Mouse (Mus musculus) 3T3-L1 (cell line): ENCODE data around the gene Tlk1.
A peak's percentile ranks its signal among the peaks of the same experiment; 100 is the strongest.
"Not testable (repeated sequence)": the region's sequence is repeated elsewhere in the genome, so short reads cannot be mapped to it uniquely, and the experiment has no call there.

Source experiments
- DNase-seq: peaks from one replicate; pipeline ENCODE4 v3.0.0-alpha.2; 2015; ENCODE audit warnings: low read depth, low spot score

Gene Tlk1

DNA sequence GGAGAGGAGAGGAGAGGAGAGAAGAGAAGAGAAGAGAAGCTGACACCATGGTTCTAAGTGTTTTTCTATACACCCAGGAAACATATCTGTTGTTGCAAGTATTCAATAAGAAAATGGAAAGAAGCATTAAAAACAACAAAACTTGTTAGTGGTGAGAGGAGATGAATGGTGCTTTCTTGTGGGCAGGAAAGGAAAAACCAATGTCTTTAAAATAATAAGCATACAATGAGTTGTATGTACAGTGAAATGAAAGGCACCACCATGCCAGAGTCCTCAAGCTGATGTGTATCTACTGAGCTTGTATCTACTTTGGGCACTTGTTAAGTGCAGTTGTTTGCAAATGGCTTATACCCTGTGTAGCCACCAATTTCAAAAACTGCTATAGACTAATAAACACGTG, 7.7 kb upstream of the Tlk1 start:
- DNase-seq, result no peak

DNA sequence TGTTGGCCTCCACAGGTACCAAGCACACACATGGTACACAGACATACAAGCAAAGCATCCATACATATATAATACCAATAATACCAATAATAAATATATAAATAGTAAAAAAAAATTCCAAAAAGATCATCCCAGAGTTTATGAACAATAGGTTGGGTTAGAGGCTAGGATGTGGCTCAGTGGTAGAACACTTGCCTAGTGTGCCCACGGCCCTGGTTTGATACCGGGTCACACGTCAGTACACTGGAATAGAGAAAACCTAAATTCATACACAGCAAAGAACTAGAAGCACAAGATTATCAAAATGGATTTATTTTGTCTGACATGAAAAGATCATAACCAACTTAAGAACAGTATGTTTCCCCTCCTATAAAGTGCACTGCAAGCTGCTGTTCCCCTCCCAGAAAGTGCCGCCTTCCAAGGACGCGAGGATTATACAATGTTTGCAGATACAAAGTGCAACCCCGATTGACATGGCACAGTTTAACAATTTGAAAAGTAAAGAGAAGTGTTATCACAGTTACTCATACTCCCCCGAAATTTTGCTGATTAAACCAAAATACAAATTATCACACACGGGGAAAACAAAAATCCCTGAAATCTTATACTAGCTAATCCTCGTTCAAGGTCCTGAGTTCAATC, 6.3 kb upstream of the Tlk1 start:
- no peak for DNase-seq

DNA sequence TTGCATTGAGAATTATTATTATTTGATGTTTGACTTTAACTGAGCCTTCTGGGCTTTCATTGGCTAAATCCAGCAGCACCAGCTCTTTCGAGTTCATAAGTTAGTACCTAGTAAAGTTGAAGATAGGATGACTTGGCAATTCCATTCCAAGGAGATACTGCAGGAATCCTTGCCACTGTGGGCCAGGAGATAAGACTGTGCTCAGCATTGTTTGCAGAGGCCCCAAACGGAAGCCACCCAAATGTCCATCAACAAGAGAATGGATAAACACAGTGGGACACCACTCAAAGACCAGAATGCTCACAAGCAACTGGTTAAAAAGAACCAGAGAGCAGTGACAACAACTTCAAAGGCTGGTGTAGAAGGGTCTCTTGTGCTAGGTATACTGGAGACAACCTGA, 5.2 kb upstream of the Tlk1 start:
- DNase-seq, result no peak

DNA sequence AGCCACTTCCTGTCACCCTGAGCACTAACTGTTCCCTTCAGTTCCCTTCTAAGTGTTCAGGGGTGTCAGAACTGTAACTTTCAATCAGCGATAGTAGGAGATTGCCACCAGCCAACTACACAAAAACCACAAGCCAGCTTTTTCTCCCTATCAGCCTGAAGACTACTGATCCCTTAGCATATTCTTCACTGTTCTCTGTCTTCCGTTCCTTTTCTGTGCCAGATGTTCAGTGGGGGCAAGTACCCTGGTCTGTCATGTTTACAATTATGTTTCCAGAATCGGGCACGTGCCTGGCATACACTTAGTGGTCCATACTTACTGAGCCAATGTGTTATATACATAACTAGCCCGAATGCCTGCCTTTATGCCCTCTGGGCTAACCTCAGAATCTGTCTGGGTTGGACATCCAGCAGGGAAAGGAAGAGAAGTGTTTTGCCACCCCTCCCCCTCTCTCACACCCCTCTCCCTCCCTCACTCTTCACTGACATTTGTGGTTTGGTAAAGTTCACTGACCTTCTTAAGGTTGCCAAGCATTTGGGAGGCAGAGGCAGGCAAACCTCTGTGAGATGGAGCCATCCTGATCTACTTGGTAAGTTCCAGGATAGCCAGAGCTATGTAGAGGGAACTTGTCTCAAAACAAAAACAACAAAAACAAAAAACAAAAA, 4.5 kb upstream of the Tlk1 start:
- no peak for DNase-seq

DNA sequence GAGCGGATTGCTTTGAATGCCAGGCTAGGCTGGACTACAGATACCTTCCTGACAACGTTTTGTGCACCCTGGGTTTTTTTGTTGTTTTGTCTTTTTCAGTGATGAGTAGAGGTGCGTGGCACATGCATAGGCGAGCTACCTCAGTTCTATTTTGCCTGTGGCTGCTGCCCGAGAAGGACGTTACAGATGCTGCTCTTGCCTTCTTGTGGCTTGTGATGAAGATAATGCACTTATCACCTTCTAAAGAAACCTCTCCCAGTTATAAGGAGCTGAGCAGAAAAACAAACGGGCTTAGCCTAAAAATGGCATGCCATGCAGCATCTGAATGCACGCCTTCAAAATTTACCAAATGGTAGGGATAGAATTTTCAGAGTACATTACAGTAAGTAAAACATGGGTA, 2.3 kb upstream of the Tlk1 start:
- DNase-seq, result no peak

DNA sequence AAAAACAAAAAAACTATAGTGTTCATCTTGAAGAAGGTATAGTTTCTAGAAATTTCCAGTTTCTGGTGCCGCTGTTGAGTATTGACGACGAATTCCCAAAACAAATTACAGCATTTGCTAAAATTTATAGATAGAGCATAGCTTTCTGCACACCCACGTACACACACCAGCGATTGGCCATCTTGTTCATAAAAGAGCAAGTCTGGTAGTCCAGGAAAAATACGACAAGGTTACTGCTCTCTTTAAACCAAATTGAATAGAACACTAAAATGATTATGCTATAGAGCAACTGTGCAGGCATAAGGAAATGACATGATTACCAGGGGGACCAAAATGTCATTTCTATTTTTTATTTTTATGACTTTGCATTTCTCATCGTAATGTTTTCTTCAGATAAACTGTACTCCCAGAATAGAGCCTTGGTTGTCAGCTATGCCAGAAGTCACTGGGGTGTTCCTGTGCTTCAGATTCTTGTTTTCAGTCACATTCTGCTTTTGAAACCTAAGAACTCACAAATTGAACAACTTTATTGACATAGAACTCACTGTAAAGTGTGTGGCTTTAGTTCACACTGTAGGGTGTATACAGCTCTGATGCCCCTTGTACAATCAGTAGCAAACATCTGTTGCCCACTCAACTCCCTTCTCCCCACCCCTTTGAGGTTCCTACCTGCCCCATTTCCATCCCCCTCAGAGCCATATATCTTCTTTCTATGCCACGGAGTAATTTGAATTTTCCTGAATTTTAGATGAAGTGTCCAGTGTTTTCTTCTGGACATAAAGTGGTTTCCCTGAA, 1.1 kb upstream of the Tlk1 start:
- DNase-seq, result no peak

DNA sequence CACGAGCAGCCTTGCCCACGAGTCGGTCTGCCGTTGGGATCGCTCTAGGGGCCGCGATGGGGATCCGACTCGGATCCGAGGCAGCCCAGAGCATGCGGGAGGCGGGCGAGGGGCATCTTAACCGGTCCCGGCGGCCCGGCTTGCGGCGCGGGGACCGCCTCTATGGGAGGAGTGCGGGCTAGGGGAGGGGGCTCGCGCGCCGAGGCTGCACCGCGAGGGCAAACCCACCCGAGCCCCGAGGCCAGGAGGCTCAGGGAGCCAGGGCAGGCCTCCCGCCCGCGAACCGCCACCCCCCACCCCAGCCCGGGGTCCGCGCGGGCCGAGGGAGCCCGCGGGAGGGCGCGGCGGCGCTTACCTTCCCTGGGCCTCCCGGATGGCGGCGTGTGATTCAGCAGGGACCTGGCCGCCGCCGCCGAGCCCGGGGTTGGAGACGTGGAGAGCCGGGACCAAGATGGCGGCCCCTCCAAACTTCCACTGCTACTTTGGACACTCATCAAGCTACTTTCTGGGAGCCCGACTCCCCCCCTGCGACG, 624 bp downstream of the Tlk1 start:
- peak; percentile 69 for DNase-seq

DNA sequence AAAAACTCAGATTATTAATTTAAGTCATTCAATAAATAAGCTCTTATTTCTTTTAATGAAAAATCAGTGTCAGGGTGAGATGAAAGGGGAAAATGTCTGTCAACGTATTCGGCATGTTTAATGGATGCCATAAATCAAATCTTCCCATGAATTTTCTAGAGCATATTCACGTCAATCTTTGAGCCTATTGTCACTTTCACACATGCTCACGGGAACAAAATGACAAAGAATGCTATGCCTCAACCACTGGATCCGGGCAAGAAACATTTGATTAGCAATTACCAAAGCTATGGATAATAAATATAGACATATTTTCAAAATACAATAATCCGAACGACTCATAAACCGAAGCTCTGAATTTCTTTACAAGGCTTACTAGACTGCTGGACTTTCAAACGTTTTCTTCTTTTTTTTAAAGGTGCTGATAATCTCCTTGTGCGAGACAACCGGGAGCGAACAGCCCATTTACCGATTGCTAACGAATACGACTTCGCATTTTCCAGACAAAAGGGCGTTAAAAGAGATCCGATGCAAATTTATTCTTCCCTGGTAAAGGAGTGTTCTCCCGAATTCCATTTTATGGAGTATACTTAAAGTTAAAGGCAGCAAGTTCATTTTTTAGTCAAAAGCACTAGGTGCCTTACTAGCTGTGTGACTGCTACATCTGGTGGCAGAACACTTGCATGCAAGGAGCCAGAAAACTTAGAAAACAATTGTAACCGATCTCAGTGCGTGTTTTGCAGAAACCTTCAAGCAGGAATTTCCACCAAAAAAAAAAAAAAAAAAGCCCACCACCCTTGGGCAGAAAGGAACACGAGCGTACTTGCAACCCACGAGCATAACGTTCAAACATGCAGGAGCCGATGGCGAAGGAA, 1.4 kb downstream of the Tlk1 start:
- peak; percentile 76 for DNase-seq

DNA sequence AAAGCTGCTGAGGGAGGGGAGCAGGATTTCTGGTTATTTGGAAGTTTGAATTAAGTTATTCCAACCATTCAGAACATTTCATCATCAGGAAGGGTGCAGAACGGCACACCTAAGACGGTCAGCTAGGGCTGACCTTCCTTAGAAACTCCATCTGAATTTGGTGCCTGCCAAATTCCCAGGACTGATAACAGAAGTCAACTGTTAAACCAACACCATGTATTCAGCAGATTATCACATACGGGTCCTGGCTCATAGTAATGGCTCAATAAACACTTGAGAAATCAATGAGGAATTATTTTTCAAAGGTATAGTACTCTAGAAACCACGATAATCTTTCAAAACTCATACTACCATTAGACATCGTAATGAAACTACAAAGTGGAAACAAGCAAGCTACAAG, 2.1 kb downstream of the Tlk1 start:
- DNase-seq, result peak; percentile 25

DNA sequence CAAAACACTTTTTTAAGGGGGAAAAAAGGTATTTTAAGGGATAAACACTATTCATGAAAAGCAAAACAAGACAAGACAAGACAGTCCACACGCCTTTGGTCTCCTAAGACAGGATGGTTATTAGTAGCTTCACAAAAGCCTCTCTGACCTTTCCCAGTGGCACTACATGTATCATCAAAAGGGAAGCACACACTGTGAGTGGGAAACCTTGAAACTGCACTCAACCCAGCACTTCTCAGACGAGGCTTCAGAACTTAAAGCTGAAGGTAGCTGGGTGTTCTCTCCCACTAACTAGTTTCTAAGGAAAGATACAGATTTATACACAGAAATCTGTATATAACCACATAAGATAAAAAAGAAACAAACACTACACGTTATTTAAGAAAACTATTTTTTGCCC, 8.6 kb downstream of the Tlk1 start:
- DNase-seq, result no peak

DNA sequence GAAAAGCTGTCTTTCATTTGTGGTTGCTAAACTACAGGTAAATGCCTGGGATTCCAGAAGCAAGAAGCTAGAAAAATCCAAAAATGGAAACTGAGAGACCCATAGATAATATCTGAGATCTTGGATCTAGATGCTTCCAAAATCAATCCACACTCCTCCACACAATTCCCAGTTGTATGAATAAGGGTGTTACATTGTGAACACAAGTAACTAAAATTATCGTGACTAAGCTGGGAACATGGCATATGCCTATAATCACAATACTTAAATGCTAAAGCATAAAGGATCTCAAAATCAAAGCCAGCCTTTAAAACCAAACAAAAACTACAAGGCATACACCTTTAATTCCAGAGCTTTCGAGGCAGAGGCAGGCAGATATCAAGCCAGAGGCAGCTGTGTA, 9.5 kb downstream of the Tlk1 start:
- DNase-seq, result no peak

DNA sequence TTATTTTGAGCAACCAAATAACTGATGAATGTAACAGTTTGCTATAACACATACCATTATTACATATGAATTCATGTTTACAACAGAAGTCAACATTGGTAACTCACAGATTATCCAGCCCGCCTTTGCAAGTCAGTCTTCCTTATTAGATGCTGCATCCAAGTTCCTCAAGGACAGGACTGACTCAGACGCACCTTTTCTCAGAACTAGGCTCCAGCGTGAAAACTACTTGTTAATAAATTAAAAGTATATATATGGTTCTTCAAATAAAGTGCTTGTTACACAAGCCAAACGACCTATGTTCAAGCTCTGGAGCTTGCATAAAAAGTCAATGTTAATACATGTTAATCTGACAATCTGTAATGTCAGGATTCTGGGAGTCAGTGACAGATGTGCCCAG, 11.9 kb downstream of the Tlk1 start:
- DNase-seq, result no peak

DNA sequence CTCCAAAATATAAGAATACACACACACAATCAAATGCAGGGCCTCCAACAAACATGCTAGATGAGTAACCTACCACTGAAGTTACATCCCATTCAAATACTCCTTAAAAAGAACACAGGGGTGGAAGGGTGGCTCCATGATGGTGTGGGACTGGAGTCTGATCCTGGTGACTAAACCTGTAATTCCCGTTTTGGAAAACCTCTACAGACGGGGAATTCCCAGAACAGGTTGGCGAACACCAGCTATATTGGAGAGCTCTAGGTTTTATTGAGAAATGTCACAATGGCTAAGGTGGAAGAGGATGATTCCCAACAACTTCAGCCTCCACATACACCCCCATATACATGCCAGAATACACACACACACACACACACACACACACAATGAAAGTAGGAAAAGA, 14.1 kb downstream of the Tlk1 start:
- no peak for DNase-seq

DNA sequence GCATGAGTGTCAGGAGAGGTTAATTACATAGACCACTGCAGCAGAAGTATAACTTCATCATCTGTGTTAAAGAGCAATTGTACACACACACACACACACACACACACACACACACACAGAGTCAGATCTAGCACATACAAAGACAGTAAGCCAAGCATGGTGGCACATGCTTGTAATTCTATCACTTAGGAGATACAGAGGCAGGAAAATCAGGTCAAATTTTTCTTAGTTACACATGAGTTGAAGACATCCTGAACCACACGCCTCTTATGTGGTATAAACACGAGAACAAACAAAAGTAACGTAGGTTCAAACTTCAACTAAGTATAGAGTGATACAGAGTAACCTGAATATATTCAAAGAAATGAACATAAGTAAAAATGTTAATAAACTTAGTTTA, 15.6 kb downstream of the Tlk1 start:
- no peak for DNase-seq

DNA sequence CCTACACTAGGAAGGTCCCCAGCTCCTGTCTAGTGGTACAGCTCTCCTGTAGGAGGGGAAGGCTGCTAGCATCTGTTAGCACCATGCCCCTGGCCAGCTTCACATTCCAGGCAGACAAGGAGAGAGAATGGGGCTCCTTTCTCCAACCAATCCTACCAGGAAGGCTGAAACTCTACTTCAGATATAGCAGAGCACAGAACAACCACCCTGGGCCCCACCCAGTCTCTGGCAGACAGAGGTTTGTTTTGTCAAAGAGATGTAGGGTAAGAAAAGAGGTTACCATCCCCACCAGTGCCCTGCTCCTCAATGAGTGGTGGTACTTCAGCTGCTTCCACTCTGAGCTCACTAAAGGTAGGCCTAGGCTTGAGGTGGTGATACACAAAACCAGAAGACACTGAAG, 16.8 kb downstream of the Tlk1 start:
- DNase-seq, result no peak

DNA sequence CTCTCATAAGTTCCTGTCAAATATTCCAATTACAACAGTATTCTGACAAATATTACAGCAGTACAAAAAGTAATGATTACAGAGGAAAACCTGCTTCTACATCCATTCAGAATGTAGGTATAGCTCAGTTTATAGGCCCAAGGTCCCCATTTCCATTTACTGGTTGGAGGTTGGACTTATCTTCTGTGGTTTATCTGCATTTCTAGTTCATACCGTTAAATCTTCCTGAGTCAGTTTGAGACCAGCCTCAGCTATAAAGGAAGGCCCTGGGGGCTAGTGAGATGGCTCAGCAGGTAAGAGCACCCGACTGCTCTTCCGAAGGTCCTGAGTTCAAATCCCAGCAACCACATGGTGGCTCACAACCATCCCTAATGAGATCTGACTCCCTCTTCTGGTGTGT, 17.9 kb downstream of the Tlk1 start:
- DNase-seq, result not testable (repeated sequence)

DNA sequence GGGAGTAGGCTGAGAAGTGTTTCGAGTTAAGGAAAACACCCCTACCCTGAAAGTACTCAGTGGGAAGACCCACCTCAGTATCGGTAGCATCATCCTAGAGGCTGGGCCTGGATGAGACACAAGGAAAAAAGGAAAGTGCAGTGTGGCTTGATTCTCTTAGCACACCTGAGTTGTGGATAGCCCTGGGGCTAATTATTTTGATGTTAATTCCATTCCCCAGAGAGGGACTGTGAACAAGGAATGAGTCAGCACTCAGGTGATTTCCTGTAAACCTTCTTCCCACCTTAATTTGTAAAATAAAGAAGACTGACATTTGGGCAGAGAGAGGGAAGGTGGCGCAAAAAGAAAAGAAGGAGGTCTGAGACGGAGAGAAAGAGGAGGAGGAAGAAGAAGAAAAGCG, 19.5 kb downstream of the Tlk1 start:
- no peak for DNase-seq

DNA sequence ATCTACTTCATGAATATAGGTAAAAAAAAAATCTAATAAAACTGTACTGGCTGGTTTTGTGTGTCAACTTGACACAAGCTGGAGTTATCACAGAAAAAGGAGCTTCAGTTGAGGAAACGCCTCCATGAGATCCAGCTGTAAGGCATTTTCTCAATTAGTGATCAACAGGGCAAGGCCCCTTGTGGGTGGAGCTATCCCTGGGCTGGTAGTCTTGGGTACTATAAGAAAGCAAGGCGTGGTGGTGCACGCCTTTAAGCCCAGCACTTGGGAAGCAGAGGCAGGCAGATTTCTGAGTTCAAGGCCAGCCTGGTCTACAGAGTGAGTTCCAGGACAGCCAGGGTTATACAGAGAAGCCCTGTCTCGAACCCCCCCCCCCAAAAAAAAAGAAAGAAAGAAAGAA, 21.8 kb downstream of the Tlk1 start:
- DNase-seq, result not testable (repeated sequence)

DNA sequence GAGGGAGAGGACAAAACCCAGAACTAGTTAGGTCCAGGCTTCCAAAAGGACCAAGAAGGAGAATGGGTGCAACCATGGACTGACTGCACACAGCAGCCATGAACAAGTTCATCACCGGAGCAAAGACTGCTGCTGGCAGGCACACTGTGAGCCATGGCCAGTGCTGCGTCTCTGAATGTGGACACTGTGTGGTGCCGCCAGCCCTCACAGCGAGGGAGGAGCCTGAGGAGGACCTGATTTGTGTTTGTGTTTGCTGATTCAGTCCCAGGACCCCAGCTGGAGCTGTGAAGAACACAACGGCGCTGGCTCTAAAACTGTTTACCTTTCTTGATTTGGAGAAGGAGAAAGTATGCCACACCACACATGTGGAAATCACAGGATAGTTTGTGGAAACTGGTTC, 22.9 kb downstream of the Tlk1 start:
- DNase-seq, result no peak

DNA sequence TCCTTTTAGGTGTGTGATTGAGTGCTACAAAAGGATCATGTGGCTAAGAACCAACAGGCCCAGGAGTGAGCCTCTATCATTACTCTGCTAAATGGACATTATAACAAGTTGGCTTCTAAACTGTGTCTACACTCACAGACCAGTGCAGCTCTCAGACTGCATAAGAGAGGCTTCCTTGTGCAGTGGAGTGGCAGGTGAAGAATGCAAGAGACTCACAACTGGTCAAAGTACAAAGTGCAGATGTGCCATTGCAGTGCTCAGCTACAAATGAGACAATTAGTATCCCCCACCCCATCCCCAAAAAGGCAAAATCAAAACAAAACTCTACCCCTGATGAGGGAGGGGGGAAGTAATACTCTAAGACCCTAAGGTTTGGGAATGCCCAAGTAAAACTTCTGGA, 24.0 kb downstream of the Tlk1 start:
- no peak for DNase-seq

DNA sequence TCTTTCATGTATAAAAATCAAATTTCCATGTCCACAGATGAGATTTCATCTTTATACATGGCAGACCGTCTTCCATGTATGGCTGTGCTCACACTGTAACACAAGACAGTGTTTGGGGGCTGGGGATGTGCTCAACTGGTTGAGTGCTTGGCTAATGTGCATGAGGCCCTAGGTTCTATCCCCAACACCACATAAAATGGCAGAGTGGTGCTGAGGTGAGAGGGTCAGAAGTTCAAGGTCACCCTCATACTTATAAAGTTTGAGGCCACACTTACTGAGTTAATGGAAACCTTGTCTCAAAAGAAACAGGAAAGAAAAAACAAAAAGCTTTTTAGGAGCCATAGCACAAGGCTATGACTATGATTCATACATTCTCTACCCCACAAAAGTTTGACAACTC, 25.1 kb downstream of the Tlk1 start:
- no peak for DNase-seq

DNA sequence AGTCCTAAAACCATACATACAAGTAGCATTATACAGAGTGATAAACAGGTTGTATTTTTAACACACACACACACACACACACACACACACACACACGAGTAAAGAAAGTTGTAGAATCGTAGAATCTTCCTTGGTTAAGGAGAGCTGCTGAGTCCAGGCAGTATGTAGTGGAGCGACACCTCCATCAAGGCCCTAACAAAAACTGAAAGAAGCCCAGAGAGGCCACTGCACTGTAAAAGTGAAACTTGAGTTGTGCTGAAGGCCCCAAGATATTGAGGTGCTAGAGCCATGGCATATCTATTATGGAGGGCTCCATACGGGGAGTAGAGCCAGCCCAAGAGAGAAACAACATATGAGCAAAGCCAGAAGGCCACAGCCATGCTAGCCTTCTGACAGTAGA, 32.3 kb downstream of the Tlk1 start:
- DNase-seq, result no peak
